Mouse (Mus musculus): ENCODE measurements around the gene Pde4c. TPM values are rescaled to one million over a fixed set of nuclear protein-coding genes. Genes with fewer than 3 reads are reported as not detected.
A peak's percentile ranks its signal among the peaks of the same experiment; 100 is the strongest.

Pde4c gene
- polyA plus RNA-seq, 1 experiment from 2014 or later: 0.64 TPM

GRCm38 (mm10) chr8:70713991-70714390, 9.5 kb upstream of the Pde4c start:
- no peaks in the 10 kb centered on the region for H3K36me3 ChIP-seq (ENCODE audit: control insufficient read depth, insufficient read depth, low read length)
- no peaks in the 10 kb centered on the region for H3K4me1 ChIP-seq (ENCODE audit: control insufficient read depth, insufficient read depth, low read length)
- H3K4me2 ChIP-seq (ENCODE audit: low read depth, low read length): no peak overlapping the region
- WGBS: 82% methylated on average over 7 of the region's 7 CpGs
- H3K9me3 ChIP-seq (ENCODE audit: control insufficient read depth, low read length): no peaks in the 10 kb centered on the region
- no peaks in the 10 kb centered on the region for H3K27me3 ChIP-seq (replicated peaks; ENCODE audit: control insufficient read depth, insufficient read depth, low read length)
- H3K27ac ChIP-seq (ENCODE audit: low read length): no peak overlapping the region
- H3K9ac ChIP-seq (ENCODE audit: low read depth, low read length): no peak overlapping the region
- ATAC-seq: no peak
- no peak overlapping the region for H3K4me3 ChIP-seq (ENCODE audit: low read length)

GRCm38 (mm10) chr8:70715086-70715485, 8.4 kb upstream of the Pde4c start:
- Histone ChIP-seq H3K9ac (ENCODE audit: low read depth, low read length) (no peak overlapping the region), H3K27me3 (replicated peaks; ENCODE audit: control insufficient read depth, insufficient read depth, low read length) (no peaks in the 10 kb centered on the region), H3K4me1 (ENCODE audit: control insufficient read depth, insufficient read depth, low read length) (no peaks in the 10 kb centered on the region), H3K4me2 (ENCODE audit: low read depth, low read length) (no peak overlapping the region), H3K36me3 (ENCODE audit: control insufficient read depth, insufficient read depth, low read length) (no peaks in the 10 kb centered on the region), H3K4me3 (ENCODE audit: low read length) (no peak overlapping the region), H3K9me3 (ENCODE audit: control insufficient read depth, low read length) (no peaks in the 10 kb centered on the region), H3K27ac (ENCODE audit: low read length) (no peak overlapping the region)
- 58% methylated on average over 2 of the region's 2 CpGs for WGBS
- no peak for ATAC-seq

- 83% methylated on average over 40 of the region's 40 CpGs for WGBS
- no peaks in the 10 kb centered on the region for H3K36me3 ChIP-seq (ENCODE audit: control insufficient read depth, insufficient read depth, low read length)
- H3K4me2 ChIP-seq (ENCODE audit: low read depth, low read length): no peak overlapping the region
- H3K9me3 ChIP-seq (ENCODE audit: control insufficient read depth, low read length): no peaks in the 10 kb centered on the region
- no peak overlapping the region for H3K27ac ChIP-seq (ENCODE audit: low read length)
- no peaks in the 10 kb centered on the region for H3K27me3 ChIP-seq (replicated peaks; ENCODE audit: control insufficient read depth, insufficient read depth, low read length)
- H3K4me3 ChIP-seq (ENCODE audit: low read length): no peak overlapping the region
- no peaks in the 10 kb centered on the region for H3K4me1 ChIP-seq (ENCODE audit: control insufficient read depth, insufficient read depth, low read length)
- H3K9ac ChIP-seq (ENCODE audit: low read depth, low read length): no peak overlapping the region
- no peak for ATAC-seq
These were observed 6.8 kb upstream of the Pde4c start for GRCm38 (mm10) chr8:70716521-70717400.

- peaks cover 2% of the 10 kb centered on the region; the same call in 1 of the 2 replicates for H3K4me1 ChIP-seq (ENCODE audit: control insufficient read depth, insufficient read depth, low read length)
- H3K9me3 ChIP-seq (ENCODE audit: control insufficient read depth, low read length): no peaks in the 10 kb centered on the region
- H3K4me2 ChIP-seq (ENCODE audit: low read depth, low read length): 0 out of 2 replicates have a peak within 1 kb of the TSS, but pooled peaks have one; percentile 27
- no peak within 1 kb of the TSS for H3K27ac ChIP-seq (ENCODE audit: low read length)
- no peak within 1 kb of the TSS for H3K9ac ChIP-seq (ENCODE audit: low read depth, low read length)
- no peaks in the 10 kb centered on the region for H3K27me3 ChIP-seq (replicated peaks; ENCODE audit: control insufficient read depth, insufficient read depth, low read length)
- ATAC-seq: peak; percentile 58
- H3K36me3 ChIP-seq (ENCODE audit: control insufficient read depth, insufficient read depth, low read length): no peaks in the 10 kb centered on the region
- peak within 1 kb of the TSS; percentile 14; the same call in 1 of the 2 replicates for H3K4me3 ChIP-seq (ENCODE audit: low read length)
- WGBS: under 1% methylated on average over 19 of the region's 19 CpGs
These were observed 5.2 kb upstream of the Pde4c start, which contains the start of gene Gm3336 for GRCm38 (mm10) chr8:70718297-70718696. Gene Gm3336 (plus strand): TSS chr8:70718543.

- 46% methylated on average over 9 of the region's 9 CpGs for WGBS
- Histone ChIP-seq H3K36me3 (ENCODE audit: control insufficient read depth, insufficient read depth, low read length) (no peaks in the 10 kb centered on the region), H3K27me3 (replicated peaks; ENCODE audit: control insufficient read depth, insufficient read depth, low read length) (no peaks in the 10 kb centered on the region), H3K9ac (ENCODE audit: low read depth, low read length) (no peak overlapping the region), H3K4me3 (ENCODE audit: low read length) (no peak overlapping the region), H3K4me2 (ENCODE audit: low read depth, low read length) (no peak overlapping the region), H3K4me1 (ENCODE audit: control insufficient read depth, insufficient read depth, low read length) (peaks cover 12% of the 10 kb centered on the region), H3K9me3 (ENCODE audit: control insufficient read depth, low read length) (no peaks in the 10 kb centered on the region), H3K27ac (ENCODE audit: low read length) (peak overlapping the region; percentile 20; the same call in 1 of the 2 replicates)
- ATAC-seq: peak; percentile 20
These were observed 3.7 kb upstream of the Pde4c start for GRCm38 (mm10) chr8:70719796-70720270.

- Histone ChIP-seq H3K27me3 (replicated peaks; ENCODE audit: control insufficient read depth, insufficient read depth, low read length) (no peaks in the 10 kb centered on the region), H3K4me3 (ENCODE audit: low read length) (no peak overlapping the region), H3K9me3 (ENCODE audit: control insufficient read depth, low read length) (no peaks in the 10 kb centered on the region), H3K4me1 (ENCODE audit: control insufficient read depth, insufficient read depth, low read length) (peaks cover 12% of the 10 kb centered on the region), H3K27ac (ENCODE audit: low read length) (no peak overlapping the region), H3K9ac (ENCODE audit: low read depth, low read length) (no peak overlapping the region), H3K36me3 (ENCODE audit: control insufficient read depth, insufficient read depth, low read length) (no peaks in the 10 kb centered on the region), H3K4me2 (ENCODE audit: low read depth, low read length) (no peak overlapping the region)
- 6% methylated on average over 3 of the region's 3 CpGs for WGBS
- no peak for ATAC-seq
These were observed 2.8 kb upstream of the Pde4c start for GRCm38 (mm10) chr8:70720739-70721138.

GRCm38 (mm10) chr8:70721601-70722000, 1.9 kb upstream of the Pde4c start:
- Histone ChIP-seq H3K27ac (ENCODE audit: low read length) (no peak overlapping the region), H3K27me3 (replicated peaks; ENCODE audit: control insufficient read depth, insufficient read depth, low read length) (0 out of 2 replicates have a peak, but pooled peaks cover 1% of the 10 kb centered on the region), H3K9me3 (ENCODE audit: control insufficient read depth, low read length) (no peaks in the 10 kb centered on the region), H3K9ac (ENCODE audit: low read depth, low read length) (0 out of 2 replicates have a peak overlapping the region, but pooled peaks have one; percentile 19), H3K36me3 (ENCODE audit: control insufficient read depth, insufficient read depth, low read length) (no peaks in the 10 kb centered on the region), H3K4me3 (ENCODE audit: low read length) (no peak overlapping the region), H3K4me2 (ENCODE audit: low read depth, low read length) (no peak overlapping the region), H3K4me1 (ENCODE audit: control insufficient read depth, insufficient read depth, low read length) (peaks cover 12% of the 10 kb centered on the region)
- 89% methylated on average over 8 of the region's 8 CpGs for WGBS
- ATAC-seq: no peak

- H3K4me1 ChIP-seq (ENCODE audit: control insufficient read depth, insufficient read depth, low read length): peaks cover 12% of the 10 kb centered on the region
- 0 out of 2 replicates have a peak, but pooled peaks cover 7% of the 10 kb centered on the region for H3K27me3 ChIP-seq (replicated peaks; ENCODE audit: control insufficient read depth, insufficient read depth, low read length)
- 78% methylated on average over 12 of the region's 12 CpGs for WGBS
- ATAC-seq: no peak
- H3K36me3 ChIP-seq (ENCODE audit: control insufficient read depth, insufficient read depth, low read length): no peaks in the 10 kb centered on the region
- H3K4me3 ChIP-seq (ENCODE audit: low read length): no peak overlapping the region
- no peak overlapping the region for H3K4me2 ChIP-seq (ENCODE audit: low read depth, low read length)
- H3K9me3 ChIP-seq (ENCODE audit: control insufficient read depth, low read length): no peaks in the 10 kb centered on the region
- peak overlapping the region; percentile 33; the same call in 1 of the 2 replicates for H3K9ac ChIP-seq (ENCODE audit: low read depth, low read length)
- no peak overlapping the region for H3K27ac ChIP-seq (ENCODE audit: low read length)
These were observed 696 bp downstream of the Pde4c start for GRCm38 (mm10) chr8:70724216-70724615.

- Histone ChIP-seq H3K4me3 (ENCODE audit: low read length) (no peak overlapping the region), H3K36me3 (ENCODE audit: control insufficient read depth, insufficient read depth, low read length) (no peaks in the 10 kb centered on the region), H3K9ac (ENCODE audit: low read depth, low read length) (no peak overlapping the region), H3K27ac (ENCODE audit: low read length) (no peak overlapping the region), H3K4me1 (ENCODE audit: control insufficient read depth, insufficient read depth, low read length) (peaks cover 17% of the 10 kb centered on the region), H3K4me2 (ENCODE audit: low read depth, low read length) (no peak overlapping the region), H3K27me3 (replicated peaks; ENCODE audit: control insufficient read depth, insufficient read depth, low read length) (peaks cover 11% of the 10 kb centered on the region; the same call in 1 of the 2 replicates), H3K9me3 (ENCODE audit: control insufficient read depth, low read length) (no peaks in the 10 kb centered on the region)
- ATAC-seq: no peak
- 31% methylated on average over 14 of the region's 14 CpGs for WGBS
These were observed 2.4 kb downstream of the Pde4c start for GRCm38 (mm10) chr8:70725792-70726447.

Data from intestine, embryonic 16.5 days (tissue).